Mouse (Mus musculus): ENCODE measurements at regions not wholly inside any gene's neighbourhood (a gene's known extent, or its start where the extent isn't known, plus 50 kb on each side); places are given as distances from the start of the nearest gene placed in this dataset.
"Not testable (repeated sequence)": the region's sequence is repeated elsewhere in the genome, so short reads cannot be mapped to it uniquely, and the experiment has no call there.

DNA sequence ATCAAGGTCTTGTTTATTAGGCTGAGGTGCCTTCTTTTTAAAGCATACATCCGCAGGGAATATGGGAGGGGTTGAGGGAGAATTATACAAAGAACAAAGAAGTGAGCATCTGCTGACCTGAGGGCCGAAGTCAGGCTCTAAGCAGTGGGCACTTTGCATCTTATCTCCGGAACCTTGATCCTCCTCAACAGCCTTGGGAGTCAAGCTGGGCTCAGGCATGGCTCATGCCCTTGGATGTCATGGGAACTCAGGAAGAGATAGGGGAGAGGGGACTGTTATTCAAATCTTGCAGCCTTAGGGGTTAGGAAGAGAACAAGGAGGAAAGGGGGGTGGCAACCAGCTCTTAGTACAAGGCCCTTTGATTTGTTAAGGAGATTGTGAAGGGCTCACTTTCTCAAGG, 248.5 kb downstream of the Gm19965 start:
- DNase-seq (ENCODE audit: low spot score) = not testable (repeated sequence)

DNA sequence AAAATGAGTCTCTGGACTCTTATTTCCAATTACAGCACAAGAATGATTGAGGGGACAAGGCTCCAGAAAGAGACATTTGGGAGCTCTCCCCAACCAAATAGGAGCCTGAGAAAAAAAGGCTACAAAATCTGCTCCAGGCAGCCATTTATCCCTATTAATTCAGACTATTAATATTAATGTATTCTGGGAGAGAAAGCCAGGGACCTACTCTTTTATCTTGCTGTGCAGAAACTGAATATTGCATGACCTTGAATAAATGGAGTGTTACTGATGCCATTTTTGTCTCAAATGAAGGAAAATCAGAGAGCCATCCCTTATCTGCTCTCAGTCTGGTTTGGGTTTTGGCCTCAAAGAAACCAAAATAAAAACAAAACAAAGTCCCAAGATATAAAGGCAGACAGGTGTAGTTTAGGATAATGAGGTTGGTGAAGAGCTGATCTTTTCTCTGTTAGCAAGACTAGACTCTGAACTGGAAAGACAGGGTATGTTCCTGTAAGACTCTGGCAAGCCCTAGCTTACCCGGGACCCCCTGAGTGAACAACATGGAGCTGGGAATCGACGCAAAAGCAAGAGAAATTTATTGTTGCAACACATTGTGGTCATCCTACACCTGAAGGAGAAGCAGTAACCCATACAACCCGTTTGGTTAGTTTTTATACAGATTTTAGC, 264.5 kb downstream of the Gm19965 start:
- DNase-seq (ENCODE audit: low spot score) = no peak

DNA sequence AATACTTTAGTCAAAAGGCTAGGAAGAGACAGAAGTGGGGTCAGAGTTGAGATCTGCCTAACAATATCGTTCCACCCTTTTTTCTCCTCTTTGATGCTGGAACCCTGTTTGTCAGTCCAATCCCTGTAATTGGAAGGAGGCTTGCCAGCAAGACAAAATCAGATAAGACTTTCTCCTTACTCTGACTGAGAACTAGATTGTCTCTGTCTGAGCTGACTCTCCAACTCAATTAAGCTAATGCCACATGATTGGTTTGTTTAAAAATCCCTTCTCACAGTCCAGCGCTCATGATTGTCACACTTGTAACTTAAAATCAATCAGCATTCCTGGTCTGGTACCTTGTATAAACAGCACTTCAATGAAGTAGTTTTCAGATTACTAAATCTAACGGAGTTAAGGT, 284.4 kb downstream of the Gm19965 start:
- no peak for DNase-seq (ENCODE audit: low spot score)

DNA sequence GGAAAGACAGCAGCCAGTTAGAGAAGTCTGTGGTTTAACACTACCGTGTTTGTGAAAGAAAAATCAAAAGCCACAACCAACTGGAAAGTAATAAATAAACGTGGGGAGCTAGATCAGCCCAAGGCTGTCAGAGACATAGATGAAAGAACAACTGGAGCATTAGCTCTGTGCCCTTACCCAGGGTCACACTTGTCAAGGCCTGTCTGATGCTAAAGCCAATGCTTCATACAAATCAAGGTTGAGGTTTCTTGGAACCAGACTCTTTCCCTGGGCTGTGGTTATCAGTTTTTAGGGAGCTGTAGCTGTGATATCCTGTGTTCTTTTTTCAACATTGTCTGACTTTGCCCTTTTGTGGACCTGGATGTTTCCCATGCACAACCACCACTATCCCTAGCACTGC, 308.7 kb downstream of the Gm19965 start:
- no peak for DNase-seq (ENCODE audit: low spot score)

DNA sequence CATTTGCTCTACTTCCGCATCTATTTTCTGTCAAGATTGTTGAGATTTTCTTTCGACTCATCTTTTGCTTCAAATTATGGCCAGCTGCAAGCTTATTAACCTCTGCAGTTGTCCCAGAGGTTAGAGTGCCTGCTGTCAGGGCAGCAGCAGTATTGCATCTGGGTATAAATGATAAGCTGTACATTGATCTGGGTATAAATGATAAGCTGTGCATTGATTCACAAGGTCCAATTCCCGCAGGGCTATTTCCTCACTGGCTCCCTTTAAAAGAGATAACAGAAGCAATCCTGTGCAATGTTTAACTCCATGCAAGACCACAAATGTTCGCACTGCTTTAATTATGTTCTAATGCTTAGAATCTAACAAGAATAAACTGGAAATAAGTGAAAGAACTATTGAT, 311.1 kb downstream of the Gm19965 start:
- DNase-seq (ENCODE audit: low spot score) = no peak

DNA sequence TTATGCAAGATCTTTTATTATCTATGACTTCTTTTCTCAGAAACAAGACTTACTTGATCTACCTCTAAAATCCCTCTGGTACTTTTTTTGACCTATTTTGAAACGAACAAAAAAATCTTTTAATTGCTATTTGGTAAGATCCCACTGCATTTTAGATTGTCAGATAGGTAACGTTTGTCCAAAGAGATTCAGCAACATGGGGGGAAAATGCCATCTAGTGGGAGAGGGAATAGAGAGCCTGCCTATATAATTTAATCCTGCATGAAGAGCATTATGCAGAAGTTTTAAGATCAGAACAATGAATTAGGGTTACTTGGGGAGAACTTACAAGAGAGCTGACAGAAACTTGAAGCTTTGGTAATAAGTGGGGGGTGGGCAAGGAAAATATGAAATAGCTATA, 320.2 kb downstream of the Gm19965 start:
- DNase-seq (ENCODE audit: low spot score) = peak; percentile 3
